Mouse (Mus musculus) left cerebral cortex, adult 9 months (tissue): Measurements from ENCODE around the gene Adpgk.
"Not testable (repeated sequence)": the region's sequence is repeated elsewhere in the genome, so short reads cannot be mapped to it uniquely, and the experiment has no call there.

Experiments
- DNase-seq, 2 experiments: peaks; one replicate each; pipeline ENCODE4 v3.0.0; 2022; ENCODE audit warnings: low spot score in 2 of 2

Gene Adpgk

GRCm38 (mm10) chr9:59288685-59289410 is 2.5 kb upstream of the Adpgk start:
- no peak for DNase-seq

GRCm38 (mm10) chr9:59289529-59290115 is 1.7 kb upstream of the Adpgk start:
- DNase-seq: no peak

- DNase-seq: no peak
These were observed 532 bp downstream of the Adpgk start for GRCm38 (mm10) chr9:59291688-59292492.

GRCm38 (mm10) chr9:59292493-59292875 is 1.1 kb downstream of the Adpgk start:
- DNase-seq: no peak

- DNase-seq: no peak
These were observed 5.1 kb downstream of the Adpgk start for GRCm38 (mm10) chr9:59296419-59296818.

GRCm38 (mm10) chr9:59307890-59308289 is 16.5 kb downstream of the Adpgk start:
- DNase-seq: no peak

GRCm38 (mm10) chr9:59310582-59311283 is 19.4 kb downstream of the Adpgk start:
- DNase-seq: no peak

GRCm38 (mm10) chr9:59311284-59311670 is 19.9 kb downstream of the Adpgk start:
- no peak for DNase-seq

GRCm38 (mm10) chr9:59316206-59316605 is 24.8 kb downstream of the Adpgk start:
- no peak for DNase-seq

- DNase-seq: no peak
These were observed 33.0 kb downstream of the Adpgk start for GRCm38 (mm10) chr9:59324351-59324750.

GRCm38 (mm10) chr9:59330055-59330454 is 38.7 kb downstream of the Adpgk start:
- no peak for DNase-seq

GRCm38 (mm10) chr9:59336539-59336938 is 45.2 kb downstream of the Adpgk start:
- no peak for DNase-seq

GRCm38 (mm10) chr9:59337889-59338288 is 46.5 kb downstream of the Adpgk start:
- no peak for DNase-seq

- no peak for DNase-seq
These were observed 47.1 kb downstream of the Adpgk start for GRCm38 (mm10) chr9:59338411-59338810.

- no peak for DNase-seq
These were observed 47.7 kb downstream of the Adpgk start for GRCm38 (mm10) chr9:59339107-59339506.

GRCm38 (mm10) chr9:59340002-59340401 is 48.6 kb downstream of the Adpgk start:
- no peak for DNase-seq

GRCm38 (mm10) chr9:59346176-59346575 is 54.8 kb downstream of the Adpgk start:
- DNase-seq: no peak

GRCm38 (mm10) chr9:59352586-59353252 is 61.4 kb downstream of the Adpgk start:
- DNase-seq: peak in 1 of 2 experiments; percentile 7

- peak; percentile 15 to 86 for DNase-seq
These were observed 61.9 kb downstream of the Adpgk start, which contains the start of gene Bbs4 for GRCm38 (mm10) chr9:59353253-59353639. Gene Bbs4 (minus strand): TSS chr9:59353508.

- DNase-seq: not testable (repeated sequence)
These were observed 66.7 kb downstream of the Adpgk start for GRCm38 (mm10) chr9:59358041-59358440.

- DNase-seq: not testable (repeated sequence)
These were observed 69.1 kb downstream of the Adpgk start for GRCm38 (mm10) chr9:59360487-59360886.
